Mouse (Mus musculus): Measurements from ENCODE around the gene Nsmce4a. TPM values are rescaled to one million over a fixed set of nuclear protein-coding genes. Genes with fewer than 3 reads are reported as not detected.
A peak's percentile ranks its signal among the peaks of the same experiment; 100 is the strongest.

The Nsmce4a gene
- polyA plus RNA-seq, 1 experiment from 2014 or later, result 89.6 TPM

- no peak for ATAC-seq (ENCODE audit: low read depth)
- H3K27me3 ChIP-seq (ENCODE audit: control insufficient read depth, insufficient read depth, low read length), result no peaks in the 10 kb centered on the region
- H3K9me3 ChIP-seq (ENCODE audit: control insufficient read depth, low read length), result no peaks in the 10 kb centered on the region
- H3K4me2 ChIP-seq (ENCODE audit: low read depth, low read length), result no peak overlapping the region
- H3K9ac ChIP-seq (replicated peaks; ENCODE audit: low read depth, low read length), result no peak overlapping the region
- H3K4me3 ChIP-seq (ENCODE audit: low read depth, low read length), result no peak overlapping the region
- no peak overlapping the region for H3K27ac ChIP-seq (ENCODE audit: low read depth, low read length)
- 50% methylated on average over 5 of the region's 5 CpGs for WGBS
- no peaks in the 10 kb centered on the region for H3K4me1 ChIP-seq (ENCODE audit: control insufficient read depth, insufficient read depth, low read length)
- H3K36me3 ChIP-seq (ENCODE audit: control insufficient read depth, insufficient read depth, low read length), result no peaks in the 10 kb centered on the region
Observed at GRCm38 (mm10) chr7:130552780-130553179, 20.1 kb downstream of the Nsmce4a start.

DNA sequence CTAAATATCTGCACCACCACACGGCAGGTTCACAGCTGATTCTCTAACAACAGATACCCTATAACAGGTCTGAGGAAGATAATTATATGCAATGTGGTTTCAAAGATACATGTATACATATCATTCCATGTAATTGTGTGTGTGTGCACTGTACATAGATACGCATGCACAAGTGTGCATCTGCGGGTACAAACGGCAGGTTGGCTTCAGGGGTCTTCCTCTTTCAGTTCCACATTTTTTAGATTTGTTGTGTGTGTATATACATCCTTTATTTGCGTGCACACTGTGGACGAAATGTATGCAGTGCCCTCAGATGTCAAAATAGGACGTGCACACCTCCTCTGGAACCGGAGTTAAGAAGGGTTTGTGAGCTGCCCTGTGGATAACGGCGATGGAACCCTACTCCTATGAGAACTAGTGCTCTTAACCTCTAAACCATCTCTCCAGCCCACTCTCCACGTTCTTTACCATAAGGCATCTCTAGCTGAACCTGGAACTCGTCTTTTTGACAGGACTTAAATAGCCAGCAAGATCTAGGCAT lies 25.2 kb downstream of the Nsmce4a start:
- 86% methylated on average over 12 of the region's 12 CpGs for WGBS
- no peaks in the 10 kb centered on the region for H3K9me3 ChIP-seq (ENCODE audit: control insufficient read depth, low read length)
- no peak overlapping the region for H3K9ac ChIP-seq (replicated peaks; ENCODE audit: low read depth, low read length)
- no peak overlapping the region; the same call in 1 of the 2 replicates for H3K4me2 ChIP-seq (ENCODE audit: low read depth, low read length)
- no peak overlapping the region for H3K27ac ChIP-seq (ENCODE audit: low read depth, low read length)
- H3K4me1 ChIP-seq (ENCODE audit: control insufficient read depth, insufficient read depth, low read length), result peaks cover 11% of the 10 kb centered on the region
- ATAC-seq (ENCODE audit: low read depth), result no peak
- H3K4me3 ChIP-seq (ENCODE audit: low read depth, low read length), result peak overlapping the region; percentile 92; the same call in 1 of the 2 replicates
- no peaks in the 10 kb centered on the region for H3K27me3 ChIP-seq (ENCODE audit: control insufficient read depth, insufficient read depth, low read length)
- no peaks in the 10 kb centered on the region for H3K36me3 ChIP-seq (ENCODE audit: control insufficient read depth, insufficient read depth, low read length)

- H3K27me3 ChIP-seq (ENCODE audit: control insufficient read depth, insufficient read depth, low read length), result no peaks in the 10 kb centered on the region
- peak overlapping the region; percentile 96 for H3K27ac ChIP-seq (ENCODE audit: low read depth, low read length)
- ATAC-seq (ENCODE audit: low read depth), result peak; percentile 96
- peak overlapping the region; percentile 72 for H3K4me2 ChIP-seq (ENCODE audit: low read depth, low read length)
- under 1% methylated on average over 72 of the region's 84 CpGs for WGBS
- peak overlapping the region; percentile 92 for H3K4me3 ChIP-seq (ENCODE audit: low read depth, low read length)
- H3K9ac ChIP-seq (replicated peaks; ENCODE audit: low read depth, low read length), result peak overlapping the region; percentile 78
- no peaks in the 10 kb centered on the region for H3K9me3 ChIP-seq (ENCODE audit: control insufficient read depth, low read length)
- peaks cover 11% of the 10 kb centered on the region for H3K4me1 ChIP-seq (ENCODE audit: control insufficient read depth, insufficient read depth, low read length)
- 0 out of 2 replicates have a peak, but pooled peaks cover 3% of the 10 kb centered on the region for H3K36me3 ChIP-seq (ENCODE audit: control insufficient read depth, insufficient read depth, low read length)
Observed at GRCm38 (mm10) chr7:130546791-130547484, 26.0 kb downstream of the Nsmce4a start.

DNA sequence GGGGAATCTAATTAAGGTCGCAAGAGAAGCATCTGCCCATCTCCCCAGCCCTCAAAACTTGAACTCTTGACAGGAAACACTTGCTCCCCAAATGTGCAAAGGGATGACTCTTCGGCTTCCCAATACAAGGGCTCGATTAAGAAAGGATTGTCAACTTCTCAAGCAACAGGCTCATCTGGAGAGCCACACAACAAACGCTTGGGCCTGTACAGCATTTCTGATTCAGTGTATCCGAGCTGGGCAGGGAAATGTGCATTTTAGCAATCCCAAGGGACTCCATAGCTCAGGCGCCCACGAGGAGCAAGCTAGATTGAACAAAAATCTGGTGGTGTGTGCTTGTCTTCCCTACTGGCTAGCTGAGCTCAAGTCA lies 26.5 kb downstream of the Nsmce4a start:
- H3K9ac ChIP-seq (replicated peaks; ENCODE audit: low read depth, low read length), result peak overlapping the region; percentile 78
- 0 out of 2 replicates have a peak, but pooled peaks cover 3% of the 10 kb centered on the region for H3K36me3 ChIP-seq (ENCODE audit: control insufficient read depth, insufficient read depth, low read length)
- no peak for ATAC-seq (ENCODE audit: low read depth)
- peak overlapping the region; percentile 96 for H3K27ac ChIP-seq (ENCODE audit: low read depth, low read length)
- H3K9me3 ChIP-seq (ENCODE audit: control insufficient read depth, low read length), result no peaks in the 10 kb centered on the region
- peak overlapping the region; percentile 72 for H3K4me2 ChIP-seq (ENCODE audit: low read depth, low read length)
- peaks cover 11% of the 10 kb centered on the region for H3K4me1 ChIP-seq (ENCODE audit: control insufficient read depth, insufficient read depth, low read length)
- peak overlapping the region; percentile 92 for H3K4me3 ChIP-seq (ENCODE audit: low read depth, low read length)
- H3K27me3 ChIP-seq (ENCODE audit: control insufficient read depth, insufficient read depth, low read length), result no peaks in the 10 kb centered on the region
- WGBS, result 9% methylated on average over 7 of the region's 7 CpGs

DNA sequence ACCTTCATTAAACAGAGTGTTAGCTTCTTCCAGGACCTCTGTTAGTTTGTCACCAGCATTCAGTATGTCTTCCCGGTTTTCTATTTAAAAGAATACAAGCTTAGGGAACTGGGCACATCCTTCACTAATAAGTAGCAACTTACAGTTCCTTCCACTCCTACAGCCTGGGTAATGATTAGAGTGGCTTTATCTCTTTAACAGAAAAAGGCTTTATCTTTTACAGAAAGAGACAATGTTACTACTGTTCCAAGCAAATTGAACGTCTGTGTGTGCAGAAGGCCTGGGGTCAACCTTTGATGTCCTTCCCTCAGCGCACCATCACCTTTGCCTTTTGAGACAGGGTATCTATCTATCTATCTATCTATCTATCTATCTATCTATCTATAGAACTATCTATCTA lies 27.0 kb downstream of the Nsmce4a start:
- H3K9me3 ChIP-seq (ENCODE audit: control insufficient read depth, low read length), result no peaks in the 10 kb centered on the region
- ATAC-seq (ENCODE audit: low read depth), result no peak
- no peak overlapping the region for H3K27ac ChIP-seq (ENCODE audit: low read depth, low read length)
- peak overlapping the region; percentile 78; the same call in 1 of the 2 replicates for H3K9ac ChIP-seq (replicated peaks; ENCODE audit: low read depth, low read length)
- WGBS, result 53% methylated on average over 3 of the region's 3 CpGs
- H3K4me2 ChIP-seq (ENCODE audit: low read depth, low read length), result peak overlapping the region; percentile 72
- H3K27me3 ChIP-seq (ENCODE audit: control insufficient read depth, insufficient read depth, low read length), result no peaks in the 10 kb centered on the region
- H3K4me1 ChIP-seq (ENCODE audit: control insufficient read depth, insufficient read depth, low read length), result peaks cover 11% of the 10 kb centered on the region
- peak overlapping the region; percentile 92 for H3K4me3 ChIP-seq (ENCODE audit: low read depth, low read length)
- peaks cover 3% of the 10 kb centered on the region; the same call in 1 of the 2 replicates for H3K36me3 ChIP-seq (ENCODE audit: control insufficient read depth, insufficient read depth, low read length)

- ATAC-seq (ENCODE audit: low read depth), result no peak
- H3K4me1 ChIP-seq (ENCODE audit: control insufficient read depth, insufficient read depth, low read length), result peaks cover 11% of the 10 kb centered on the region
- H3K36me3 ChIP-seq (ENCODE audit: control insufficient read depth, insufficient read depth, low read length), result peaks cover 4% of the 10 kb centered on the region
- H3K27me3 ChIP-seq (ENCODE audit: control insufficient read depth, insufficient read depth, low read length), result no peaks in the 10 kb centered on the region
- H3K9ac ChIP-seq (replicated peaks; ENCODE audit: low read depth, low read length), result no peak overlapping the region
- H3K4me2 ChIP-seq (ENCODE audit: low read depth, low read length), result peak overlapping the region; percentile 72; the same call in 1 of the 2 replicates
- 96% methylated on average over 5 of the region's 5 CpGs for WGBS
- no peak overlapping the region for H3K4me3 ChIP-seq (ENCODE audit: low read depth, low read length)
- H3K27ac ChIP-seq (ENCODE audit: low read depth, low read length), result no peak overlapping the region
- no peaks in the 10 kb centered on the region for H3K9me3 ChIP-seq (ENCODE audit: control insufficient read depth, low read length)
Observed at GRCm38 (mm10) chr7:130545401-130545800, 27.5 kb downstream of the Nsmce4a start.

GRCm38 (mm10) chr7:130543181-130543580 lies 29.7 kb downstream of the Nsmce4a start:
- no peaks in the 10 kb centered on the region for H3K27me3 ChIP-seq (ENCODE audit: control insufficient read depth, insufficient read depth, low read length)
- no peaks in the 10 kb centered on the region for H3K9me3 ChIP-seq (ENCODE audit: control insufficient read depth, low read length)
- H3K27ac ChIP-seq (ENCODE audit: low read depth, low read length), result no peak overlapping the region
- peaks cover 21% of the 10 kb centered on the region for H3K36me3 ChIP-seq (ENCODE audit: control insufficient read depth, insufficient read depth, low read length)
- no peak overlapping the region for H3K4me2 ChIP-seq (ENCODE audit: low read depth, low read length)
- ATAC-seq (ENCODE audit: low read depth), result no peak
- WGBS, result 96% methylated on average over 4 of the region's 4 CpGs
- peaks cover 11% of the 10 kb centered on the region for H3K4me1 ChIP-seq (ENCODE audit: control insufficient read depth, insufficient read depth, low read length)
- H3K9ac ChIP-seq (replicated peaks; ENCODE audit: low read depth, low read length), result no peak overlapping the region
- H3K4me3 ChIP-seq (ENCODE audit: low read depth, low read length), result no peak overlapping the region

- WGBS, result 90% methylated on average over 7 of the region's 7 CpGs
- Histone ChIP-seq H3K4me1 (ENCODE audit: control insufficient read depth, insufficient read depth, low read length) (no peaks in the 10 kb centered on the region; the same call in 1 of the 2 replicates), H3K27me3 (ENCODE audit: control insufficient read depth, insufficient read depth, low read length) (no peaks in the 10 kb centered on the region), H3K4me3 (ENCODE audit: low read depth, low read length) (no peak overlapping the region), H3K9ac (replicated peaks; ENCODE audit: low read depth, low read length) (no peak overlapping the region), H3K27ac (ENCODE audit: low read depth, low read length) (no peak overlapping the region), H3K36me3 (ENCODE audit: control insufficient read depth, insufficient read depth, low read length) (peaks cover 30% of the 10 kb centered on the region), H3K4me2 (ENCODE audit: low read depth, low read length) (no peak overlapping the region), H3K9me3 (ENCODE audit: control insufficient read depth, low read length) (no peaks in the 10 kb centered on the region)
- no peak for ATAC-seq (ENCODE audit: low read depth)
Observed at GRCm38 (mm10) chr7:130540176-130540575, 32.7 kb downstream of the Nsmce4a start.

DNA sequence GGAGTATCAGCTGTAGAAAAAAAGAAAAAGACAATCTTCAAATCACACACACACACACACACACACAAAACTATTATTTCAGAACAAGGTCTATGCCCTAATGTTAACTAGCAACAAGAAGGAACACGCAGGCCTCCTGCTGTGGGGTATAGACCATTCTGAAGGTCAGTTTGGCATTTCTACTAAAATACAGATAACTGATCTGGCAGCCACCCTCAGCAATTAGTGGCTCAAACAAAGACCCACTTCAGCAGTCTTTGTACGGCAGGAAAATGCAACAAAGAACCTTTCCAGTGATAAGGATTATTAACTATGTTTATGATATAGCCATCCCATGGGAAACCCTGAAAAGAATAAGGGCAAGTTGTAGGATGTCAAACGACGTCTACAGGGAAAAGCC lies 35.9 kb downstream of the Nsmce4a start:
- no peak overlapping the region for H3K9ac ChIP-seq (replicated peaks; ENCODE audit: low read depth, low read length)
- H3K27me3 ChIP-seq (ENCODE audit: control insufficient read depth, insufficient read depth, low read length), result no peaks in the 10 kb centered on the region
- ATAC-seq (ENCODE audit: low read depth), result no peak
- no peak overlapping the region for H3K4me3 ChIP-seq (ENCODE audit: low read depth, low read length)
- no peak overlapping the region for H3K4me2 ChIP-seq (ENCODE audit: low read depth, low read length)
- H3K36me3 ChIP-seq (ENCODE audit: control insufficient read depth, insufficient read depth, low read length), result peaks cover 29% of the 10 kb centered on the region
- no peaks in the 10 kb centered on the region for H3K9me3 ChIP-seq (ENCODE audit: control insufficient read depth, low read length)
- 93% methylated on average over 4 of the region's 4 CpGs for WGBS
- no peak overlapping the region for H3K27ac ChIP-seq (ENCODE audit: low read depth, low read length)
- no peaks in the 10 kb centered on the region for H3K4me1 ChIP-seq (ENCODE audit: control insufficient read depth, insufficient read depth, low read length)
